Mouse (Mus musculus) olfactory bulb, adult 2 months (tissue): ENCODE data around the gene Gm45233.

Experiments
- CTCF ChIP-seq: fragments of 200-500 bp; IDR thresholded peaks from 2 replicates; pipeline ENCODE4 v1.5.1; 2012; ENCODE audit warnings: low read depth, mild to moderate bottlenecking, low read length, moderate library complexity; ENCODE audit not compliant: insufficient read depth
- POLR2A ChIP-seq: fragments of 200-500 bp; IDR thresholded peaks from 2 replicates; pipeline ENCODE4 v1.6.1; 2012; ENCODE audit warnings: mild to moderate bottlenecking, low read depth, low read length, moderate library complexity; ENCODE audit not compliant: insufficient read depth

DNA sequence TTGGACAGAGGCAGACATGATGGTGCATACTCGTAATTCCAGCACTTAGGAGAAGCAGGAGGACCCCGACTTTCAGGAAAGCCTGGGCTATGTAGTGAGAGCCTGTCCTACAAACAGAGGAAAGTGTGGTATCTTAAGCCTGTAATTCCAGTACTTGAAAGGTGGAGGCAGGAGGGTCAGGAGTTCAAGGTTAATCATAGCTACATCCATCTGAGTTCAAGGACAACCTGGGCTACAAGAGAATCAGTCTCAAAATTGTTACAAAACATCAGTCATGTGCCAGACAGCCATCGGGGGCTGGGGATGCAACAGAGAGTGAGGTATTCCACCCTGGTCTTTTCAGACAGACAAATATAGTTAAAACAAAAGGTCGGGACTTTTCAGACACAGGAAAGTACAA, 11.0 kb upstream of the Gm45233 start:
- TF ChIP-seq POLR2A = no peak
- no peak for TF ChIP-seq CTCF
